Mouse (Mus musculus) neutrophil, adult 5-6 weeks (primary cell): ENCODE data around the gene Rfk. TPM values are rescaled to one million over a fixed set of nuclear protein-coding genes. Genes with fewer than 3 reads are reported as not detected.

Experiments
- ATAC-seq: fragments of 151-379, 151-347 bp; 2 replicates; pipeline ENCODE4 v1.8.0; 2017; ENCODE audit warnings: mild to moderate bottlenecking, moderate TSS enrichment; ENCODE audit not compliant: insufficient number of reproducible peaks, poor library complexity, low FRiP score, severe bottlenecking; ENCODE audit errors: extremely low read depth
- total RNA-seq: library from RNA; stranded (forward); fragments of 200-1000 nt; gene quantifications from 2 replicates; pipeline ENCODE4 v1.2.3, GENCODE M21; 2017

Rfk gene
- total RNA-seq, 1 experiment from 2014 or later, result 55.7 TPM

DNA sequence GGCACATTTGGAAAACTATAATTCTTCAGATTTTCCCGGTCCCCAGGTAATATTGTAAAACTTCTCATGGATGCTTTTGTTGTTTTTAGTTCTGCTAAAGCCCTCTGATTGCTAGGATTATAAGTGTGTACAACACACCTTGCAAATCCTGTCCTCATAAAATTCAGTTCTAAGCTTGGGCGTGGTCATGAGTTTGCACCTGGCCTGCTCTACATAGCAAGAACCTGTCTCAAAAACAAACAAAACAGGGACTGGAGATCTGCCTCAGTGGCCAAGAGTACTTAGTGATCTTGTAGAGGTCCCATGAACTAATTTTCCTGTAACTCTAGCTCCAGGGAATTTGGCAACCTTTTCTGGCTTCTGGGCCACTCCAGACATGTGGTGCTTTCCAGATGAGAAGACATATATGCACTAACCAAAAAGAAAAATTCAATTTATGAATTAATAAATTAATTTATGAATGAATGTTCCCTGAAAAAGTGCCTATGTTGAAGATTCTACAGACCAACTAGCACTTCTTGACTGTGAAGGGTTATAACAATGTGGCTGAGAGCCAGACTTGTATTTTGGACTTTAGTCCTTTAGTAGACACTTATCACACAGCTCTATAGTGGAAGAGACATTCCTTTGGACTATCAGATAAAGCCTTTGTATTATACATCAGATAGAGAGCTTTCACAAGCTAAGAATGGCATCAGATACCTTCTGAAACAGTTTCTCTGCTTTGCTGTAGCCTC is 34.1 kb downstream of the Rfk start:
- ATAC-seq, result no peak

GRCm38 (mm10) chr19:17428561-17428914 is 34.7 kb downstream of the Rfk start:
- ATAC-seq, result no peak

GRCm38 (mm10) chr19:17436651-17437050 is 42.8 kb downstream of the Rfk start:
- ATAC-seq, result no peak

GRCm38 (mm10) chr19:17439476-17440189 is 45.8 kb downstream of the Rfk start:
- ATAC-seq, result no peak

- no peak for ATAC-seq
These were observed 49.7 kb downstream of the Rfk start for GRCm38 (mm10) chr19:17443581-17443980.

Other genes starting within 250 kb of the Rfk start
- gene Gcnt1, start 21.2 kb upstream of the Rfk start, total RNA-seq, result 102 and 110 TPM in 2 replicates